Mouse (Mus musculus) effector memory CD4-positive, alpha-beta T cell, adult 7 months (primary cell): ENCODE results near the gene Spaca6. TPM values are rescaled to one million over a fixed set of nuclear protein-coding genes. Genes with fewer than 3 reads are reported as not detected.

Experiments used
- polyA plus RNA-seq: library from polyadenylated mRNA; unstranded; fragments of 100-300 nt; shearing (Covaris generic); gene quantifications from one replicate; pipeline ENCODE4 v1.2.1, GENCODE M21; 2017

Gene Spaca6
- 3.2 TPM for polyA plus RNA-seq

DNA sequence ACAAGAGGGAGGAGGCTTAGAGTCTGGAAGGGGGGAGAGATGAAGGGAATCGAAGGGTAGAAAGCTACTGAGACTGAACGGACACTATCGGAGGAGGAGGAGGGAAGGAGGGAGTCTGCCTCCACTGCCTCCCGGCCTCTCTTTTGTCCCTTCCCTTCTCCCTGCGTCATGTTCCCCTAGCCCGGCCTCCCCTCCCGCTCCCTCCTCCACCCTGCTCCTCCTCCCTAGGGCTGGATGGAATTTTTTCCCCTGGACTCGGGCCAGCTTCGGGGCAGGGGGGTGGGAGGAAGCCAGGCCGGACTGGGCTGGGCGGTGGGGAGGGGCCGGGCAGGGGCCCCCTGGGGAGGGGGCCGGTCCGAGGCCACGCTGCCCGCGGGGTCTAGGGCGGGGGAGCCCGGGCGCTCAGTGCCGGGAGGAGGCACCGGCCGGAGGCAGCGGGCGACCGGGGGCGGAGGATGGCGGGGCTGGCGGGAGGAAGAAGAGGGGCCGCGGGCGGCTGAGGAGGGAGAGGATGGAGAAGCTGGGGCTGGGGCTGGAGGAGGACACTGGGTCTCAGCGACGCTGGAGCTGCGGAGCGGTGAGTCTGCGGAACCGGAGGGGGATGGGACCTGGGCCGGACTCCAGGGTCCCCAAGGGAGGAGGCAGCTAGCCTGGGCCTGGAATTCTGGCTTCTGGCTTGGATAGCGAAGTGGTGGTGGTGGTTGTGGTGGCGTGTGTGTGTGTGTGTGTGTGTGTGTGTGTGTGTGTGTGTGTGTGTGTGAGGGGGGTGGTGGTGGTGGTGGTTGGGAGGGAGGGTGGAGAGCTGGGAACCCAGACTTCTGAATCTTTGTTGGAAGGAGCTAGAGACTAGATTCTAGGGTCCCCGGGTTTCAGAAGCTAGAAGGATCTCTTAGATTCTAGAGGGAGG lies at the start of gene Spaca6:
Spaca6 (plus strand) TSS at position 408 of the 907 bp plus-strand sequence.

GRCm38 (mm10) chr17:17855064-17855838 lies 28.3 kb downstream of the Spaca6 start, which contains the start of gene Has1:
TSS of gene Has1 (minus strand) at chr17:17855205.

GRCm38 (mm10) chr17:17883840-17884239 lies 56.9 kb downstream of the Spaca6 start, which contains the start of gene Fpr1:
TSS of gene Fpr1 (minus strand) at chr17:17883940.

DNA sequence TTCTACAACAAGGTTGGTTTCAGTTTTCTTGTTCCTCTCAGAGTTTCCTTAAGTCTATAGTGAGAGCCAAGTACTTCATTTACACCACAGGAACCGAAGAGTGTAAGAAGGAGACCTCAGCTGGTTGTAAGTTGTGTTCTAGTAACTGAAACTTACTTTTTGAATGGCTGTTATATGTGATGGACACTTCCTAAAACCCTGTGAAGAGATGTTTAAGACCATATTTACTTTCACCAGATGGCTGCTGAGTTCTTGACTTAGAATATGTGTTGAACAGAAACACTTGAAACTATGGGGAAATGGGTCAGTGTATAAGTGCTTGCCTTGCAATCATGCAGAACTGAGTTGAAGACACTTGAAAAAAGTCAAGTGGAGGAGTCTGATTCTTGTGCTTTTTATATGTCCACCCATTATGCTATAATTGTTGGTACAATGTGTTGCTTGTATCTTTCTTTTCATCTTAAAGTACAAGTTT lies 60.9 kb downstream of the Spaca6 start, which contains the start of the genes Fpr2 and Fpr3:
Fpr2 (plus strand) TSS at position 51 of the 475 bp plus-strand sequence.
Fpr3 (plus strand) TSS at position 79 of the 475 bp plus-strand sequence.

Other genes starting within 250 kb of the Spaca6 start
- 63.3 TPM for gene Lnpep, start 202.1 kb upstream of the Spaca6 start, polyA plus RNA-seq
- gene Vmn2r90, start 123.4 kb upstream of the Spaca6 start, polyA plus RNA-seq, result not detected
- 0.11 TPM for gene Has1, start 28.0 kb downstream of the Spaca6 start, polyA plus RNA-seq
- not detected for gene Fpr1, start 56.8 kb downstream of the Spaca6 start, polyA plus RNA-seq
- gene Fpr2, start 60.7 kb downstream of the Spaca6 start, polyA plus RNA-seq, result not detected
- gene Fpr3, start 60.7 kb downstream of the Spaca6 start, polyA plus RNA-seq, result 0.61 TPM
- not detected for gene Fpr-rs4, start 194.6 kb downstream of the Spaca6 start, polyA plus RNA-seq
- 0.09 TPM for gene Vmn2r124, start 222.3 kb downstream of the Spaca6 start, polyA plus RNA-seq